Mouse (Mus musculus) erythroblast, adult 5-6 weeks (primary cell): ENCODE data around the gene Ndufa11. TPM values are rescaled to one million over a fixed set of nuclear protein-coding genes. Genes with fewer than 3 reads are reported as not detected.
A peak's percentile ranks its signal among the peaks of the same experiment; 100 is the strongest.

ENCODE experiments used
- ATAC-seq: replicated peaks from 2 replicates; pipeline ENCODE4 v1.8.0; 2016; ENCODE audit warnings: moderate number of reproducible peaks, mild to moderate bottlenecking, moderate TSS enrichment, inconsistent platforms; ENCODE audit not compliant: poor library complexity, low FRiP score, severe bottlenecking
- total RNA-seq, 2 experiments: library from RNA; stranded (forward) in 1 of 2; stranded (reverse) in 1 of 2; fragments of 150-400 nt in 1 of 2; fragments of 200-764, 138-1000 nt in 1 of 2; gene quantifications; 2 replicates each; pipeline versions ENCODE4 v1.2.3 to v1.2.4; 2015 to 2017; ENCODE audit warnings: low replicate concordance in 2 of 2

Gene Ndufa11
- total RNA-seq, 2 experiments from 2014 or later: 17.7 to 21.3 TPM

DNA sequence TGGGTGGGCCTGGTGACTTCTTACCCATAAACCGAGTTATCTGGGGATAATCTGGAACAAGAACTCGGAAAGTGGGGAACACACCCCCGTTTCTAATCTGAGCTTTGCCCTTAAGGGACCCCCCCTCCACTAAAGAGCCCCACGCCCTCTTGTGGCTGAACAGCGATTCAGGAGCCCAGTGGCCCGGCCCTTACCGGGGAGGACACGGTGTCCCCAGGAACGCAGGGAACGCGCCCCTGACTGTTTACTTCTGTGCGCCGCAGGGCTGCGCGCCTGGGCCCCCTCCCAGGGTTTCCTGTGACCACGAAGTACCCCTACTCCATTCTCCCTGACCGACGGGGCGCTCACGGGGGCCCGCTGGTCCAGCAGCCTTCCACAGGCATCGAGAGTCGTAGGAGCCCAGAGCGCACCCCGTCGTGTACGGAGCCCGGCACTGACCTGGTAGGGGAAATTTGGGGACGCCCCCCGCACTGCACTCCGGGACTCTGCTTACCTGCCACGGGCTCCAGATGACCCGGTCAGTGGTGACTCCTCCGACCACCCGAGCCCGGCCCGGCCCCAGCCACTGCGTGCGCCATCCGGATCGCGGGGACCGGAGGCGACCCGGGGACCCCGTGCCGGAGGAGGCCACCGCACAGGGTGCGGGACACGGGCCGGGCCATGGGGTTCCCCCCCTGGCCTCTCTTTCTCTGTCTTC is 39.3 kb downstream of the Ndufa11 start:
- ATAC-seq: no peak

DNA sequence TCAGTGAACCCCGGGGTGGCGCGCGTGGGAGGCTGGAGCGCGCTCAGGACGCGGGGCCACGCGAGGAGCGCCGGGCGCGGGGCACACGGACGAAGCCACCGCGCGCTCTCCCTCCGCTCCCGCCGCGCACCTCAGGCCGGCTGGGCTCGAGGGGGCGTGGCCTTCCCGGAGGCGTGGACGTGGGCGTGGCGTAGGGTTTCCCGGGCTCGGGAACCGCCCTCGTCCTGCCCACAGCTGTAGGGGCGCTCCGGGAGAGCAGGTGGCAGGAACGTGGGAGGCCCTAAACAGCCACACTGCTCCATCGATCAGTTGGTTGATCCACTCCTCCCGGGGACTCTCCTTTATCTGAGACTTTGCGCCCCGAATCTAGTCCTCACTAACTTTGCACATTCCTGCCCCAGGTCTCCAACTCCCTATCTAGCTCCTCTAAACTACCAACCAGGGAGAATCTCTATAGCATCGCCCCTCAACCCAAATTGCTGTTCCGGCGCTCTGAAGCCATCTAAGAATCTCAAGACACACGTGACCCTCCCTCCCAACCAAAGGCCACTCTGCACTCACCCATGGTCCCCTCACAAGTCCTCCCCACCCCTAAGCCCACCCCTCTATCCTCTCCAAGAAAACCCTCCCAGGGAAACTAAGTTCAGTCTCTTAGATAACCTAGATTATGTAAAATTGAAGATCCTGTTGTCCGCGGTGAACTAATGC is 40.0 kb downstream of the Ndufa11 start, which contains the start of gene Nrtn:
Gene Nrtn, minus strand, starts transcription at position 115 of the 708 bp plus-strand sequence.
- ATAC-seq: peak; percentile 69

DNA sequence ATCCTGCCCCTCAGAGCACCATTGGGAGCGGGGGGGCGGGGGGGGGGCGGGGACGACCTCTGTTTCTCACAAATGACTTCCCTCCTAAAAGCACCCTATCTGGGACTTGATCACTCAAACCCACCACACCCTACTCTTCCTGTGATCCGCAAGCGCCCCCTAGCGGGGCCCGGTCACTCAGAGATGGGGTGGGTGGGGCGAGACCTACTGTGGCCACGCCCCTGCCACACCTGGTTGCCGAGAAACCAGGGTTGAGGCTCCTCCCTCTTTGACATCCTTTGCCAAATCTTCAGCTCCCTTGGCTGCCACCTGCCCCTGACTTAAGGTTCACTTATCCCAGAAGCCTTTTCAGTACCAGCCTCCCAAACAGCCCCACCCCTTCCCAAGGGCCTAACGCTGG is 40.6 kb downstream of the Ndufa11 start:
- ATAC-seq: no peak

DNA sequence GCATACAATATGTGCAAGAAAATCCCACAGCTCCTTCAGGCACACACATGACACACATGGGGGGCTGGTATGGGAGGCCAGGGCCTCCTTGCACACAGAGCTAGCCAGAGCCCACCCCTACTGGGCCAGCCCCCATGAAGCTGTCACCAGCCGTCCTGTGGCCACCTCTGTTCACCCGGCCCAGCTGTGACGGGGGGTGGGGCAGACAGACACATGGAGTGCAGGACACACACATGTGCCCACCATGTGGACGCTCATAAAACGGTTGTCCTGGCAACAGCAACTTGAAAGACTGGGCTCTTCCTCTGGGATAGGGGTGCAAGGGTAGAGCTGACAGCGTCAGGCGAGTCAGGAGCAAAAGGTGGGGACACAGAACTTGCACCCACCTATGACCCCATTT is 41.7 kb downstream of the Ndufa11 start:
- ATAC-seq: no peak

DNA sequence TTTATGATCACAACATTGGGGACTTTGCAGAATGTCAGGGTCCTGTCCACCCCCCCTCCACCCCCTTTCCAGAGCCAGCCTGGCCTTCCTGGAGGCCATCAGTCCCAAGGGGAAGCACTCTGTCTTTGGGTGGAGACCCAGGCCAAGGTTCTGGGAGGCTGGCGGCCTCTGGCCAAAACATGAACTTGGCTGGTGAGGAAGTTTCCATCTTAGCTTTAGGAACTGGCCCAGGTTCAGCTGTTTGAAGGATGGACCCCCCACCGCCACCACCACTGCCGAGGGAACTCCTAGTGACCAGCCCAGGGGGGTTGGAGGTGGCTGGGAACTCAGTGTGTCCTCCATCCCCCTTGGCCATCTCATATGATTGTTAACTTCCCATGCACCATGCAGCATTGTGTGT is 43.5 kb downstream of the Ndufa11 start:
- ATAC-seq: no peak

DNA sequence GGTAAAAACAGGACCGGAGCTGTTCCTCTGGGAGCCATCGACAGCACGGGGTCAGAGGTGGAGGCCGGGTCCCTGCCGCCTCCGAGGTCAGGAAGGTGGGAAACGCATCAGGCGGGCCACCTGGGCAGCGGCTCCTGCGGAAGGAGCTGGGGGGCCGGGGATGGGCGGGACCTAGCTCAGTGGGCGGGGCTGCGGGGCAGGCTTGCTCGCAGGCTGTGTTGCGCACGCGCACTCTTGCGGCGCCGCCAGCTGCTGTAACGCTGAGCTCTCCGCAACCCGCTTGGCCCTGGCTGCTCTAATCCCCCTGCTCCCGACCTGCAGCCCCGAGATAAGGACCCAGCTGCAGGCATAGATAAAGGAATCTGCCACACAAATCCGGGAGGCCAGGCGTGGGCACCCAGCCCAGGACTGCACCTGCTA is 44.4 kb downstream of the Ndufa11 start:
- ATAC-seq: peak; percentile 61

DNA sequence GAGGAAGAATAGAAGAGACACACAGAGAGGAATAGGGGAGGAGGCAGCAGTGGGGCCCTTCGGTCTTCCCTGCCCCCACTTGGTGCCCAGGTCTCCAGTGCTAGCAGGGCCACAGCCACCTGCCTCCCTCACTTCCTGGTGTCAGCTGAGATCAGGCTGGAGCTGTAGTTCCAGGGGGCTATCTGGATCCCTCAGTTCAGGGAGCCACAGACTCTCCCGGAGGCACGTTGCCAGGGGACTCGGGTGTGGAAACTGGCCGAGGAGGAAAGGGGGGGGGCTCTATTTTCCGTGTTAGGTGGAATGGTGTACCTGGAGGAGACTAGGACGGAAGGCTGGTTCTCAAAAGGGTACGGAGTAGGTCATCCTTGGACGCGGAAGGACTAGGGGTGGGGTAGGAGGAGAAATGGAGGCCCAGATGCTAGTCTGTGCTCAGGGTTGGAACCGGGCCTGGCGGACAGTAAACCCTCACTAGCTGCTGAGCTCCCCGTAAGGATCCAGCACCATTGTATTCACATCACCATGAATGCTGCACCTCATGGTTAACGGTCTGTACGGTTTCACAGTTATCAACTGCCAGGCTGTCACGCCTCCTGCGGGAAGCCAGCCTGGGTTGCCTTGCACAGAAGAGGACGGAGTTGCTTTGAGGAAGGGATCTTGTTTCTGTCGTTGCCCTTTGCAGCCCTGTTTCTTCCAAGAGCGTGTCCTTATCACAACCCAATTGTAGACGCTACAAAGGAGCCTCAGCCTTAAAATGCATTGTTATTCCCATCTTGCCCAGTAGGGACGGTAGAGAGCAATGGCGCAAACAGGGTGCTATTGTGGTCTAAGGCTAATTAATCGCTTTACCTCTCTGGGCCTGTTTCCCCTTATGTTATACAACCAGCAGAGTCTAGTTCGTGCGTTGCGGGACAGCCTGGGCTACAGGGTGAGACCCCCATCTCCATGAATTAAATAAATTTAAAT is 45.5 kb downstream of the Ndufa11 start:
- ATAC-seq: peak; percentile 40; the same call in 1 of the 2 replicates

DNA sequence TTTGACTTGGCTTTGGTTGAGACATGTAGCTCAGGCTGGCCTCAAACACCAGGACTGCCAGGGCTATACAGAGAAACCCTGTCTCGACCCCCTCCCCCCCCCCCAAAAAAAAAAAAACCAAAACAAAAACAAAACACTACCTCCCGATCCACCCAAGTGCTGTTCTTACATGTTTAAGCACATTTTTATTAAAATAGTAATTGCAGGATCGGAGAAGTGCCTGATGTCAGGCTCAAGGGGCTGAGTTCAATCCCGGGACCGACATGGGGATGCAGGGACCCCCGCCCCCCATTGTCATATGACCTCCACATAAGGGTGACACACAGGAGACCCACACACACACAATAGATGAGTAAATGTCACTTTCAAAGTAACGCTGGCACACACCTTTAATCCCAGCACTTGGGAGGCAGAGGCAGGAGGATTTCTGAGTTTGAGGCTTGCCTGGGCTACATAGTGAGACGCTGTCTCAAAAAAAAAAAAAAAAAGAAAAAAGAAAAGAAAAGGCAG is 46.2 kb downstream of the Ndufa11 start:
- ATAC-seq: no peak

DNA sequence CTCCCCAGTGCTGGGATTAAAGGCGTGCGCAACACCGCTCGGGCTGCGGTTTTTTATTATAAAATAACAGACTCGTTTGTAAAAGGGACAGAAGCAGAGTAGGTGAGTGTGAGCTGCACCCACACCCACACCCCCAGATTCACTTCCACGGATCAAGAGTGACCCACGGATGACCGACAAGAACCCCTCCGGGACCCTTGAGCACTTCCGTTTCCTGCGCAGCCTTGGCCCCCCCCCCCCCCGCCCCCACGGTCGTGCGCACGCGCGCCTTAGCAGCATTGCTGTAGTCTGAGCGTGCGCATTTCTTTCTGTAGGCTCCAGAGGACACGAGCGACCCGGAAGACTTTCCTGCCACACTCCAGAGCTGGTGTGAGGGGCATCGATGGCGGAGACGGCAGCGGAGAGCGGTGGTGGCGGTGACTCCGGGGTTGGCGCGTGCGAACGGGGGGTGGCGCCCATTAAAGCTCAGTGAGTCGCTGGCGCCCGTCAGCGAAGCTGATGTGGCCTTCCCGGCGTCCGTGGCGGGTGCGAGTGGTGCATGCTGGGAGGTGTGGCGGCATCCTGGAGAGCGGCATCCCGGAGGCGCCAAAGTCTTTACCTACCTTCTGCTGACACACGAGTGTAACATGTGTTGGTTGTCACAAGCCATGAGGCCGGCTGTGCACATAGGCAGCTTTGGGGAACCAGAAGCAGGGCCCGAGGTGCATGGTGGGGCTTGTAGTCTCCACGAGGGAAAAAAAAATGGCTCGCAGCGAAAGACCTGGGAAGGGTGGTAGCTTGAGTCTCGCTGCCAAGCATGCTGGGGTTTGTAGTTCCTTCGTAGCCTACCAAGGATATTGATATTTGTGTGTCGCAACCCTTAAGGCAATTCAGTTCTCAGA is 47.1 kb downstream of the Ndufa11 start, which contains the start of gene Dus3l:
Gene Dus3l, plus strand, starts transcription at position 284 of the 881 bp plus-strand sequence.
- ATAC-seq: peak; percentile 80

DNA sequence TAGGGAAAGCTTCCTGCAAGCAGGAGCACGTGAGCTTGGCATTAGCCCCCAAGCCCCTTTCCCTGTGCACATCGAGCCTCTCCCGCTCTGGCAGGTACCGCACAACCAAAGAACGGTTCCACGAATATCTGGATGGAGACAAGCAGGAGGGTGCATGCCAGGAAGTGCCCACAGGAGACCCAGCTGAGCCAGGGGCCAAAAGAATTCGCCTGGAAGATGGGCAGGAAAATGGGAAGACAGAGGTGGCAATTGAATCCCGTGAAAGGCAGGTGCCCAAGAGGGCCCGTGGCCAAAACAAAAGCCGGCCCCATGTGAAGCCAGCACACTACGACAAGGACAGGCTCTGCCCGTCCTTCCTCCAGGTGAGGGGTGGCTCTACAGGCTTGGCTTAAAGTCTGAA is 47.9 kb downstream of the Ndufa11 start:
- ATAC-seq: no peak

DNA sequence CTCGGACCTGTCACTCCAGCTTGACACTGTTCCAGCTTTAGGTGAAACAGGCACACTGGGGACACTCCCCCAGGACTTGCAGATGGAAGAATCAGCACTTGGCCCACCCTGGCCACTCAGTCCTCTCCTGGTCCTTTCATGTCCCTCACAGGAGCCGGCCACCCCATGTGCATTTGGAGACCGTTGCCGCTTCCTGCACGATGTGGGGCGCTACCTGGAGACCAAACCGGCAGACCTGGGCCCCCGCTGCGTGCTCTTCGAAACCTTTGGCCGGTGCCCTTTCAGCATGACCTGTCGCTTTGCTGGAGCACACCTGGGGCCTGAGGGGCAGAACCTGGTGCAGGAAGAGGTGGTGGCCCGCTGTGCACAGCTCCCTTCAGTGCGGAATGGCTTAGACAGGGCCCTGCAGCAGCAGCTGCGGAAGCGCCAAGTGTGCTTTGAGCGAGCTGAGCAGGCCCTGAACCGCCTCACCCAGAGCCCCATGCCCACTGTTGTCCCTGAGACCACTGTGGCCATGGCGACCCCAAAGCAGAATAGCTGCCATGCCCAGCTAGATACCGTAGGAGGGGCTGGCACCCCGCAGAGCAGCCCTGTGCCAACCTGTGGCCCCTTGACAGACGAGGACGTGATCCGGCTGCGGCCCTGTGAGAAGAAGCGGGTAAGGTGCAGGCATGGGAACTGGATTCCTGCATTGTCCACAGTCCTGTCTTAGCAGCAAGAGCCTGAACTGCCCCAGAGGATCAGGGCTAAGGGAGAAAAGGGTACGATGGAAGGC is 49.3 kb downstream of the Ndufa11 start:
- no peak for ATAC-seq

DNA sequence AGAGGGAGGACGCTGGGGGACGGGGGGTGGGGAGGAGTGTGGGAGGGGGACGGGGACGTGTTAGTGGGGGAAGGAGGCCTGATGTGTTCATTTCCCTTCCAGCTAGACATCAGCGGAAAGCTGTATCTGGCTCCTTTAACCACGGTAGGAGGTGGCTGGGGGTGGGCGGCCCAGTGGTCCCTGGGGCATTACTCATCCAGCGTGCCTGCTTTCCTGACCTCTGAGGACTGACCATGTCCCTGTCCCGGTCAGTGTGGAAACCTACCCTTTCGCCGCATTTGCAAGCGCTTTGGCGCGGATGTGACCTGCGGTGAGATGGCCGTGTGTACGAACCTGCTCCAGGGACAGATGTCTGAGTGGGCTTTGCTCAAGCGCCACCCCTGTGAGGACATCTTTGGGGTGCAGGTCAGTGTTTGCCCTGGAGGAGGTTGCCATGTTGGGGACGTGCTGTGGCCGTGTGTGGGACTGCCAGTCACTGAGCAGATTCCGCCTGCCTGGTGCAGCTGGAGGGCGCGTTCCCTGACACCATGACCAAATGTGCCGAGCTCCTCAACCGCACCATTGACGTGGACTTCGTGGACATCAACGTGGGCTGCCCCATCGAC is 50.1 kb downstream of the Ndufa11 start:
- no peak for ATAC-seq

DNA sequence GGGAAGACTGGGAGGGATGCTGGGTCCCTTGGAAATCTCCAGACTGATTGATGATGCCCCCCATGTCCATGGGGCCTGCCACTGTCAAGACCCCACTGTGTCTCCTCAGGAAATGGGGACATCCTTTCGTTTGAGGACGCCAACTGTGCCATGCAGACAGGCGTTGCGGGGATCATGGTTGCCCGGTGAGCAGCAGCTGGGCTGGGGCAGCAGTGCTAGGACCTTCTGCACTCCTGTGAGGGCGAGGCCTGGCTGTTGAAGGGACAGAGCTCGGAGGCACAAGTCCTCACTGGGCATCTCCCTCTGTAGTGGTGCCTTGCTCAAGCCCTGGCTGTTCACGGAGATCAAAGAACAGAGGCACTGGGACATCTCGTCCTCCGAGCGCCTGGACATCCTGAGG is 51.4 kb downstream of the Ndufa11 start:
- no peak for ATAC-seq

DNA sequence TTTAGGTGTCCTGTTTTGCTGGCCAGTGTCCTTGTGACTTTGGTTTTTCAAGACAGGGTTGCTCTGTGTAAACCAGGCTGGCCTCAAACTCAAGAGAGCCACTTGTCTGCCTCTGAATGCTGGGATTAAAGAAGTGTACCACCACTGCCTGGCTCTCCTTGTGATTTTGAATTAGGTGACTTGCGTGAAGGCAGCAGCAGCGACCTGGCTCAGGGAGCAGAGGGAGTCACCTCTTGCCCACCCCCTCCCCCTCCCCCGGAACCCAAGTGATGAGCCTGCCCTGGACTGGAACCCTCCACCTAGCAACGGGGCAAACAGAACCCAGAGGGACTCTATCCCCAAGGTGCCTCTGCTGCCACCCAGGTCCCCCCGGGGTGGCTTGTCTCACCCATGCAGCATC is 52.4 kb downstream of the Ndufa11 start, which contains the start of gene Prr22:
Gene Prr22, plus strand, starts transcription at position 301 of the 400 bp plus-strand sequence.
- no peak for ATAC-seq
